Mouse (Mus musculus): ENCODE measurements at regions not wholly inside any gene's neighbourhood (a gene's known extent, or its start where the extent isn't known, plus 50 kb on each side); places are given as distances from the start of the nearest gene placed in this dataset.

DNA sequence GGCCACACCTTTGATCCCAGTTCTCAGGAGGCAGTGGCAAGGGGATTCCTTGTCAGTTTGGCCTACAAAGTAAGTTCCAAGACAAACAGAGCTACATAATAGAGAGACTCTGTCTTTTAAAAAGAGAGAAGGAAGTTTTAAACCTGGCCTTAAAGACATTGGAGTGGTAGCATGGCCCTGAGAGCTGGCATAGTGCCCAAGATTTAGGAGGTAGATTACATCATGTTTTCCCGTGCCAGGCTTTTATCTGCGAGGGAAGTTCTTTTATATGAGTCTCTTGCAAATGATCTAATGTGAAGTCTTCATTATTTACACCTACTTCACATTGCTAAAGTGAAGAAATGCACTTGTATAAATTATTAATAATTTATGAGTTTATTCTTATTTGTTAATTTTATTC lies 119.8 kb downstream of the Cd24a start:
- DNase-seq (ENCODE audit: low spot score) (no peak), ATAC-seq (ENCODE audit: extremely low read depth, insufficient number of reproducible peaks, low FRiP score, poor library complexity, severe bottlenecking) (no peak)
- Histone ChIP-seq H3K4me3 (ENCODE audit: low read depth, low read length) (no peak overlapping the region), H3K9me3 (replicated peaks) (no peaks in the 10 kb centered on the region), H3K4me1 (ENCODE audit: insufficient read depth, low read depth, low read length) (peaks cover 23% of the 10 kb centered on the region), H3K27me3 (ENCODE audit: insufficient read depth, low read length) (no peaks in the 10 kb centered on the region), H3K36me3 (replicated peaks) (no peaks in the 10 kb centered on the region)
- TF ChIP-seq POLR2AphosphoS5 (IDR thresholded peaks at IDR 0.05; ENCODE audit: insufficient replicate concordance, low read depth, low read length) (no peak), GATA1 (IDR thresholded peaks at IDR 0.05; ENCODE audit: borderline replicate concordance, low read length) (no peak)

DNA sequence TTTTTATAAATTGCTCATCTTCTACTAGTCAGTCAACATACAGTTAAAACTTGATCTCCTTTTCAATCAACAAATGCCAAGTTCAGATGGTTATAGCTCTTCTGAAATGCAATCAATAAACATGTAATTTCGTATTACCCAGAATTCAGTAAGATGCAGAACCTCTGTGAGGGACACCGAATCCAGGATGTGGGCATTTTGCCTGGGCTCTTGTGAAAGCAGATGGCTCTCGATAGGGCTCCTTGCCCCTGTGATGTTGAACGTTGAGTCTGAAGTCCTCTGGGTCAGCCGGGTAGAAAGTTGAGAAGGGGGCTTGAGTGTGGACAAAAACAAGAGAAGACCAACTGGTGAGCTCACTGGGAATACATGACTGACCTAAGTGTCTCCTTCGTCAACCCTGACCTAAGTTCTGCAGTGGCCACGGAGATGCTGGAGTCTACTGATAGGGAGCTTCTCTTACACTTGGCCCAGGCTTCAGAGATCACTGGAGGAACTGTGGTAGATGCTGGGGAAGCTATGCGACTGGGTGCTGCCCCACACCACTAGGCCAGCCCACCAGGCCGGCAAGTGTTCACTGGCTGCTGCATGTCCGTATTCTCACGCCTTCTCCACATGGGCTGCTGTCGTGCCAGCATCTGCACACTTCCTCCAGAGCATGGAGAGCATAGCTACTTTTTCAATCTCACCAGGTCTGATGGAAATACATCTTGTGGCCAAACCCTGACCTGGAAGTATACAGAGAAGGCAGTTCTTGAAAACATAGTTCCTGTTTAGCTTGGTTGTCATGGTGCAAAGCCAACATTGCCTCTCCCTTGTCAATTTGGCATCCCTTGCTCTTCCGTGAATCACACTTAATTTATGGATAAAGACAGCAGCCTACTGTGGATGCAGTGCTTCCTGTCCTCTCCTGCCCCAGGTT lies 122.5 kb downstream of the Cd24a start:
- Histone ChIP-seq H3K36me3 (replicated peaks) (no peaks in the 10 kb centered on the region), H3K27me3 (ENCODE audit: insufficient read depth, low read length) (no peaks in the 10 kb centered on the region), H3K9me3 (replicated peaks) (no peaks in the 10 kb centered on the region), H3K4me3 (ENCODE audit: low read depth, low read length) (no peak overlapping the region), H3K4me1 (ENCODE audit: insufficient read depth, low read depth, low read length) (peaks cover 16% of the 10 kb centered on the region)
- ATAC-seq (ENCODE audit: extremely low read depth, insufficient number of reproducible peaks, low FRiP score, poor library complexity, severe bottlenecking) (no peak), DNase-seq (ENCODE audit: low spot score) (no peak)
- TF ChIP-seq CTCF (IDR thresholded peaks at IDR 0.05; ENCODE audit: low read depth, low read length): no peak
- TF ChIP-seq POLR2AphosphoS5 (IDR thresholded peaks at IDR 0.05; ENCODE audit: insufficient replicate concordance, low read depth, low read length): no peak
- TF ChIP-seq GATA1 (IDR thresholded peaks at IDR 0.05; ENCODE audit: borderline replicate concordance, low read length): no peak
- TF ChIP-seq GATA2 (IDR thresholded peaks at IDR 0.05; ENCODE audit: borderline replicate concordance, low read depth, low read length): no peak
- no peak for TF ChIP-seq TAL1 (conservative IDR thresholded peaks at IDR 0.05; ENCODE audit: low read depth, low read length)

DNA sequence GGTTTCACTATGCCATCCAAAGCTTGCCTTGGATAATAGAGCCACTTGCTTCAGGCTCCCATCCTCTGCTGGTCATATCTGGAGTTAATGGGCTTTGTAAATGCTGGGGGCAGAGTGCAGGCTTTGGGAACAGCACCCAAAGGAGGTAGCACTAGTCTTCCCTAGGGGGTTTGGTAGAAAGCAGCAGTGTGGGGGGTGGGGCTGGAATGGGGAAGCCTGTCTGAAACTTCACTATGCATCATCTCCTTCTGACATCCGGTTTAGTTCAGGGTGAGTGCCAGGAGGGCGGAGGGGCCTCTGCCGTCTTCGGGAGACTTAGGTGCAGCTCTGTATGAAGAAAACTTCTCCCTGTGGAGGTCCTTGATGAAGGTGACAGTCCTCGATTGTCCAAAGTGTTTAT lies 124.8 kb downstream of the Cd24a start:
- no peaks in the 10 kb centered on the region for H3K27me3 ChIP-seq (ENCODE audit: insufficient read depth, low read length)
- H3K4me1 ChIP-seq (ENCODE audit: insufficient read depth, low read depth, low read length): peaks cover 18% of the 10 kb centered on the region
- DNase-seq (ENCODE audit: low spot score) (no peak), ATAC-seq (ENCODE audit: extremely low read depth, insufficient number of reproducible peaks, low FRiP score, poor library complexity, severe bottlenecking) (no peak)
- no peaks in the 10 kb centered on the region for H3K36me3 ChIP-seq (replicated peaks)
- no peak overlapping the region for H3K4me3 ChIP-seq (ENCODE audit: low read depth, low read length)
- no peak for TF ChIP-seq GATA2 (IDR thresholded peaks at IDR 0.05; ENCODE audit: borderline replicate concordance, low read depth, low read length)
- TF ChIP-seq GATA1 (IDR thresholded peaks at IDR 0.05; ENCODE audit: borderline replicate concordance, low read length): no peak
- no peak for TF ChIP-seq TAL1 (conservative IDR thresholded peaks at IDR 0.05; ENCODE audit: low read depth, low read length)
- no peak for TF ChIP-seq POLR2AphosphoS5 (IDR thresholded peaks at IDR 0.05; ENCODE audit: insufficient replicate concordance, low read depth, low read length)
- no peak for TF ChIP-seq CTCF (IDR thresholded peaks at IDR 0.05; ENCODE audit: low read depth, low read length)
- H3K9me3 ChIP-seq (replicated peaks): no peaks in the 10 kb centered on the region

DNA sequence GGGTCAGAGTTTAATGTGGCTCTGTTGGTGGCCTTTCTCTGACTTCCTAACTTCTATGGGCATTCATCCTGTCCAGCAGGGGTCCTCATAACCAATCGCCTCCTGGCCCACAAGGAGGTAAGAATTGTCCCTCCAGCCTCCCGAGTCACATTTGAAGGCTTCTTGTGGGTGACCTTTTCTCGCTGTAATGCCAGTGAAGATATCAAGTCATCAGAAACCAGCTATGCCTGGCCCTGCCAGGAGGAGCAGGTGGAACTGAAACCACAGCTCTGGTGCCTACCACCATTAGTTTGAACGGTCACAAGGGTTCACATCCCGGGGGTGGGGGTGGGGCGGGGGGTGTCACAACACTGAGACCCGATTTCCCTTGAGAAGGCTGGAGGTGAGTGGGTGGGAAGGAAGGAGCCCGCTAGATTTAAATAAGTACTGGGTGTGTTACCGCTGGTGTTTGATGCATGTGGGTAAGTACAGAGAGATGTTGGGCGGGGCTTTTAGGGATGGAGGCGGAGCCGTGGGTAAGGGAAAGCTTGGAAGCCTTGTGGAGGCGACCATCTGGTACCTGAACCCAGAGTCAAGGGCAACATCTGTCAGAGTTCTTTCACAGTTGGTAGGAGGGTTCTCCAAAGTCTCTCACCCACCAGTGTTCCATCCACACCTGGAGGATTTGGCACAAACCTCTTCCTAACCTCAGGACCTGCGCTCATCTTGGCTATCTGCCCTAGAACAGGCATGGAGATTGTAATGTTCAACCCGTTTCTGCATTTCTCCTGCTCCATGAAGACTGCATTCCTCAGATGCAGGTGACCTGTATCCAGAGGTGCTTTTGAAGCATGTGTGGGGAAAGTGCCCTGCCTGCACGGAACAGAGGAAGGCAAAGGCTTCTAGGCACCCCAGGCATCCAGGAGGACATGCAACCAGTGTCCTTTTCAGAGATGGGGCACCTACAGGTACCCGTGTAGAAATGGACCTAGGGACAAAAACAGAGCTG lies 128.2 kb downstream of the Cd24a start:
- Histone ChIP-seq H3K27me3 (ENCODE audit: insufficient read depth, low read length) (no peaks in the 10 kb centered on the region), H3K4me3 (ENCODE audit: low read depth, low read length) (no peak overlapping the region), H3K36me3 (replicated peaks) (no peaks in the 10 kb centered on the region), H3K9me3 (replicated peaks) (no peaks in the 10 kb centered on the region), H3K4me1 (ENCODE audit: insufficient read depth, low read depth, low read length) (peaks cover 15% of the 10 kb centered on the region)
- no peak for ATAC-seq (ENCODE audit: extremely low read depth, insufficient number of reproducible peaks, low FRiP score, poor library complexity, severe bottlenecking)
- DNase-seq (ENCODE audit: low spot score): no peak
- no peak for TF ChIP-seq POLR2AphosphoS5 (IDR thresholded peaks at IDR 0.05; ENCODE audit: insufficient replicate concordance, low read depth, low read length)
- no peak for TF ChIP-seq GATA2 (IDR thresholded peaks at IDR 0.05; ENCODE audit: borderline replicate concordance, low read depth, low read length)
- TF ChIP-seq CTCF (IDR thresholded peaks at IDR 0.05; ENCODE audit: low read depth, low read length): no peak
- TF ChIP-seq GATA1 (IDR thresholded peaks at IDR 0.05; ENCODE audit: borderline replicate concordance, low read length): no peak
- no peak for TF ChIP-seq TAL1 (conservative IDR thresholded peaks at IDR 0.05; ENCODE audit: low read depth, low read length)

DNA sequence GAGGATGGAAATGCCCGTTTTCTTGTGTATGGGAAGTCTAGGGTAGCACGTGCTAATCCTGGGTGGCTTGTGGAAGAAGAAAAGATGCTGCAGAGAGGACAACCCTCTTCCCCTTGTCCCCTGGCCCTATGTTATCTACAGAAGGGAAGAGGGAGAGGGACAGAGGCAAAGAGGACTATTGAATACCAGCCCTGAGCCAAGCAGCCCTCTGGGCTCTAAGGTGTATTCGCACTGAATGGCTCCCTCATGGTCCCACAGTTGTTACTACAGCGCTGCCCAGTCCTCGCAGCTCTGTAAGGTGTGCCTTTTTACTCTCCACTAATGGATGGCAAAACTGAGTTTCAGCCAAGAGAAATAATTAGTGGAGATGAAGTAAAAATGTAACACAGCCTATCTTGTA lies 128.9 kb downstream of the Cd24a start:
- TF ChIP-seq GATA1 (IDR thresholded peaks at IDR 0.05; ENCODE audit: borderline replicate concordance, low read length) (no peak), POLR2AphosphoS5 (IDR thresholded peaks at IDR 0.05; ENCODE audit: insufficient replicate concordance, low read depth, low read length) (no peak), CTCF (IDR thresholded peaks at IDR 0.05; ENCODE audit: low read depth, low read length) (no peak), GATA2 (IDR thresholded peaks at IDR 0.05; ENCODE audit: borderline replicate concordance, low read depth, low read length) (no peak), TAL1 (conservative IDR thresholded peaks at IDR 0.05; ENCODE audit: low read depth, low read length) (no peak)
- no peaks in the 10 kb centered on the region for H3K27me3 ChIP-seq (ENCODE audit: insufficient read depth, low read length)
- no peaks in the 10 kb centered on the region for H3K9me3 ChIP-seq (replicated peaks)
- peaks cover 15% of the 10 kb centered on the region for H3K4me1 ChIP-seq (ENCODE audit: insufficient read depth, low read depth, low read length)
- ATAC-seq (ENCODE audit: extremely low read depth, insufficient number of reproducible peaks, low FRiP score, poor library complexity, severe bottlenecking): no peak
- no peaks in the 10 kb centered on the region for H3K36me3 ChIP-seq (replicated peaks)
- no peak for DNase-seq (ENCODE audit: low spot score)
- no peak overlapping the region for H3K4me3 ChIP-seq (ENCODE audit: low read depth, low read length)

DNA sequence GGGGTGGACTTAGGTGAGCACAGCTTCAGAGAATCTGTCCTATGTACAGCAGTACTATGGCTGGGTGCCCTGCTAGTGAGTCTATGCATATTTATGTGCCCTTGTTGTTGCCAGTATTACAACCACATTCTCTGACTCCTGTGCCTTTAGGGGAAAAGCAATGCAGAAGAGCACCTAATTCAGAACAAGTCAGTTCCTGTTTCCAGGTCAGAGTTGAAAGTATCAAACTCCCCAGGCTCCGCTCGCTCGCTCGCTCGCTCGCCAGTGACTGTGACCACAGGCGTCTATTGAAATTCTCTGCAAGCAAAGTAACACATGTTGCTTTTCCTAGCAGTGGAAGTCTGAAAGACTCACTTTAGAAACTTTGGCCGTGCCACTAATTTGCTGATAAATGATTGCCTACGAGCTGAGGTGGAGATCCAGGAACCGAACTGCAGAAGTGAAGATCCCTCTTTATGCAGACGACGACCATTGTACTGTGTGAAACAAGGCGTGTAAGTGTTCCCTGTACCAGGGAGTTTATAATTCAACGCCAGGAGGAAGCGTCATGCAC lies 129.8 kb downstream of the Cd24a start:
- no peak for DNase-seq (ENCODE audit: low spot score)
- Histone ChIP-seq H3K36me3 (replicated peaks) (no peaks in the 10 kb centered on the region), H3K9me3 (replicated peaks) (no peaks in the 10 kb centered on the region), H3K4me1 (ENCODE audit: insufficient read depth, low read depth, low read length) (peaks cover 7% of the 10 kb centered on the region; the same call in 1 of the 2 replicates), H3K4me3 (ENCODE audit: low read depth, low read length) (no peak overlapping the region), H3K27me3 (ENCODE audit: insufficient read depth, low read length) (no peaks in the 10 kb centered on the region)
- no peak for ATAC-seq (ENCODE audit: extremely low read depth, insufficient number of reproducible peaks, low FRiP score, poor library complexity, severe bottlenecking)
- TF ChIP-seq TAL1 (conservative IDR thresholded peaks at IDR 0.05; ENCODE audit: low read depth, low read length) (no peak), GATA2 (IDR thresholded peaks at IDR 0.05; ENCODE audit: borderline replicate concordance, low read depth, low read length) (no peak), POLR2AphosphoS5 (IDR thresholded peaks at IDR 0.05; ENCODE audit: insufficient replicate concordance, low read depth, low read length) (no peak), CTCF (IDR thresholded peaks at IDR 0.05; ENCODE audit: low read depth, low read length) (no peak), GATA1 (IDR thresholded peaks at IDR 0.05; ENCODE audit: borderline replicate concordance, low read length) (no peak)
